Mouse (Mus musculus) intestine, embryonic 14.5 days (tissue): ENCODE measurements around the gene Rph3al. TPM values are rescaled to one million over a fixed set of nuclear protein-coding genes. Genes with fewer than 3 reads are reported as not detected.
A peak's percentile ranks its signal among the peaks of the same experiment; 100 is the strongest.

Experiments
- ATAC-seq: fragments of 200-750 bp; cut with Nextera tagmentation; replicated peaks from 2 replicates; pipeline ENCODE4 v1.8.0; 2017; ENCODE audit warnings: low read depth, moderate number of reproducible peaks, moderate TSS enrichment, moderate library complexity; ENCODE audit not compliant: low FRiP score, low TSS enrichment
- DNase-seq: peaks from one replicate; pipeline ENCODE4 v3.0.0-alpha.2; 2018; ENCODE audit warnings: low spot score
- H3K27ac ChIP-seq: fragments of 300-500 bp; sonication (generic); 2 replicates; pipeline ENCODE4 v1.5.1; 2014; ENCODE audit warnings: low read depth, mild to moderate bottlenecking, control low read depth
- H3K27me3 ChIP-seq: fragments of 300-500 bp; sonication (generic); replicated peaks from 2 replicates; pipeline ENCODE4 v1.6.1; 2014; ENCODE audit warnings: low read length, control low read depth; ENCODE audit not compliant: control insufficient read depth, insufficient read depth
- H3K36me3 ChIP-seq: fragments of 300-500 bp; sonication (generic); 2 replicates; pipeline ENCODE4 v1.6.1; 2014; ENCODE audit warnings: low read length, control low read depth; ENCODE audit not compliant: control insufficient read depth, insufficient read depth
- H3K4me1 ChIP-seq: fragments of 300-500 bp; sonication (generic); replicated peaks from 2 replicates; pipeline ENCODE4 v1.6.1; 2014; ENCODE audit warnings: low read length, control low read depth, mixed read lengths; ENCODE audit not compliant: control insufficient read depth, insufficient read depth
- H3K4me2 ChIP-seq: fragments of 300-500 bp; sonication (generic); 2 replicates; pipeline ENCODE4 v1.6.1; 2014; ENCODE audit warnings: low read length
- H3K4me3 ChIP-seq: fragments of 300-500 bp; sonication (generic); 2 replicates; pipeline ENCODE4 v1.5.1; 2014; ENCODE audit warnings: low read depth, low read length, control low read depth, mixed read lengths
- H3K9ac ChIP-seq: fragments of 300-500 bp; sonication (generic); 2 replicates; pipeline ENCODE4 v1.6.1; 2014; ENCODE audit warnings: mild to moderate bottlenecking, low read length
- H3K9me3 ChIP-seq: fragments of 300-500 bp; sonication (generic); 2 replicates; pipeline ENCODE4 v1.6.1; 2016; ENCODE audit warnings: low read length, control low read depth; ENCODE audit not compliant: control insufficient read depth
- WGBS: fragments of 180-500 bp; shearing (Covaris S2); extraction: QIAGEN DNeasy Blood & Tissue Kit; methylation state at CpG from one replicate; pipeline ENCODE4 v1.1.7; 2014; 5-methylcytosine and 5-hydroxymethylcytosine counted together
- polyA plus RNA-seq: library from polyadenylated mRNA; unstranded; fragments of >200 nt; fragmentation: Nextera tagmentation; extraction: Ambion mirVana; gene quantifications from 2 replicates; pipeline ENCODE4 v1.2.1, GENCODE M21; 2014

Rph3al gene
- polyA plus RNA-seq, 1 experiment from 2014 or later: 21.7 TPM

DNA sequence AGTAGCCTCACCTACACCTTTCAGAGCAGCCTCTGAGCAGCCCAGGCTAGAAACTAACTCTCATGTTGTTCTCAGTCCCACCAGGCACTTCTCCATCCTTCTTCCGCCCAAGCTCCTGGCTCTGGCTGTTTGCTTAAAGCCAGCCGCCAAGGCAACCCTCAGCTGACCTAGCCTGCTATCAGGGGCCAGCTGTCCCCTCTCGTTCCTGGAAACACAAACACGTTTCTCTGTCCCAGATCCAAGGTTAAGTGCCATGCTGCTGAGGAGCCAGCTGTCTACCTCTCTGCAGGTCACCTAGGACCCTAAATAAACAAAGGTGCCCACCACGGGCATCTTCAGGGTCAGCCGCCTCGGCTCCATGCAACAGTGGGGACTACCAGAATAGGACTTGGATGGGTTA is 12.4 kb downstream of the Rph3al start:
- H3K4me1 ChIP-seq: peaks cover 43% of the 10 kb centered on the region
- H3K4me3 ChIP-seq: no peak overlapping the region
- H3K36me3 ChIP-seq: no peaks in the 10 kb centered on the region

DNA sequence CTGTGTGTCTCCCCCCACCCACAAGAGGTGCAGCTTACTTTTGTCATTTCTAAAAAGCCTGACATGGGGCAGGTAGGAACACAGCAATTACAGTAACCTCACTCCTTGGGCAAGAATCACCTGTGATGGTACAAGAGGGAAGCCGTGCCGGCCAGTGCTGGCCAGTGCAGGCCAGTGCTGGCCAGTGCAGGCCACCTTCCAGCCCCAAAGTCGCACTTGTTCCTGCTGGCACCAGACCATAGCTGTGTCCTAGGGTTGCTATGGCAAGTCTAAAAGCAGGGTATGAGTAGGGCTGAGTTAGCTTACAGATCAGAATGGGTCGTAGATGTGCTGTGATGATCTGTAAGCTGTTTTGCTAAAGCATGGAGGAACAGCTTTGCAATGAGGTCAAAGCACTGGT is 15.5 kb downstream of the Rph3al start:
- no peak overlapping the region for H3K4me3 ChIP-seq
- no peak overlapping the region for H3K9ac ChIP-seq
- no peaks in the 10 kb centered on the region for H3K9me3 ChIP-seq
- H3K27ac ChIP-seq: no peak overlapping the region
- no peak overlapping the region for H3K4me2 ChIP-seq
- 81% methylated on average over 4 of the region's 4 CpGs for WGBS
- peaks cover 35% of the 10 kb centered on the region for H3K4me1 ChIP-seq
- no peak for DNase-seq
- H3K27me3 ChIP-seq: no peaks in the 10 kb centered on the region
- no peak for ATAC-seq
- no peaks in the 10 kb centered on the region for H3K36me3 ChIP-seq

More for the DNA sequence above, 12.4 kb downstream of the Rph3al start:
- Histone ChIP-seq H3K27ac (peak overlapping the region; percentile 77), H3K9ac (no peak overlapping the region), H3K27me3 (no peaks in the 10 kb centered on the region), H3K4me2 (peak overlapping the region; percentile 13), H3K9me3 (no peaks in the 10 kb centered on the region)
- ATAC-seq (0 out of 2 replicates have a peak, but pooled peaks have one; percentile 29), DNase-seq (no peak)
- WGBS: 38% methylated on average over 7 of the region's 7 CpGs

DNA sequence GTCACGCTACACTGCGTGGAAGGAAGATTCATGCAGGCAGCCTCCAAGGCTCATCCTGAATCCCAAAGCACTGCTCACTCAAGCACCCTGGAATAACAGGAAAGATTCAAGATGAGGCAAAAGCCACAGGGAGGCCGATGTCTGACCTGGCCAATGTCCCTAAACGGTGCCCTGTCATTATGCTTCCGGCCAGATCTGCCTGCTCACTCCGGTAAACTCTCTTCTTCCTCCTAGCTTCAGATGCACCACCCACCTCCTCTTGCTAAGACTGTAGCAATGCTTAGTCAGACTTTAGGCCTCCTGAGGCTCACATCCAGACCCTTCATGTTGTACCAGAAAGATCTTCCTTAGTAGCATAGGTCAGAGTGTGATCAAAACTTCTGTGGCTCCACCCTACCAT is 19.1 kb downstream of the Rph3al start:
- H3K27ac ChIP-seq: no peak overlapping the region
- 76% methylated on average over 6 of the region's 6 CpGs for WGBS
- H3K9ac ChIP-seq: no peak overlapping the region
- H3K9me3 ChIP-seq: no peaks in the 10 kb centered on the region
- no peak overlapping the region for H3K4me3 ChIP-seq
- ATAC-seq: no peak
- no peaks in the 10 kb centered on the region for H3K36me3 ChIP-seq
- no peak for DNase-seq
- H3K4me1 ChIP-seq: peaks cover 15% of the 10 kb centered on the region
- no peak overlapping the region for H3K4me2 ChIP-seq
- H3K27me3 ChIP-seq: no peaks in the 10 kb centered on the region

DNA sequence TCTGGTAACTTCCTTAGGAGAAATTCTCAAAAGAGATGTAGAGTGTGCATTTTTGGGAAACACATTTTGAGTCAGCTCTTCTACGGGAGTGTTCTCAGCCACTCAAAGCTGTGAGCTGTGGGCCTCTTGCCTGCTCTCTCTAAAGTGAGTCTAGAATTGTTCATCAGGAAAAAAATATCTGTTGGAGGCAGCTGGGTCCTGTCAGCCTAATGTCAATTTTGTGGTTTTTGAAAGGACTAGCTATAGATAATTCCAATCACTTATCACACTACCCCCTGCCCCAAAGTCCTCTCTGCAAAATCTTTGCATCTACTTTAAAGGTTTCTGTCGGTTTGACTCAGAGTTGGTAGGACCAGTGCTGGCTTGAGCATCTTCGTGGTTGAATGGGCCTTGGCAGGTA is 20.9 kb downstream of the Rph3al start:
- Histone ChIP-seq H3K36me3 (no peaks in the 10 kb centered on the region), H3K9me3 (no peaks in the 10 kb centered on the region), H3K27ac (no peak overlapping the region), H3K4me2 (no peak overlapping the region), H3K4me1 (peaks cover 6% of the 10 kb centered on the region; the same call in 1 of the 2 replicates), H3K9ac (no peak overlapping the region), H3K4me3 (no peak overlapping the region), H3K27me3 (no peaks in the 10 kb centered on the region)
- DNase-seq (no peak), ATAC-seq (no peak)
- 77% methylated on average over 3 of the region's 3 CpGs for WGBS

DNA sequence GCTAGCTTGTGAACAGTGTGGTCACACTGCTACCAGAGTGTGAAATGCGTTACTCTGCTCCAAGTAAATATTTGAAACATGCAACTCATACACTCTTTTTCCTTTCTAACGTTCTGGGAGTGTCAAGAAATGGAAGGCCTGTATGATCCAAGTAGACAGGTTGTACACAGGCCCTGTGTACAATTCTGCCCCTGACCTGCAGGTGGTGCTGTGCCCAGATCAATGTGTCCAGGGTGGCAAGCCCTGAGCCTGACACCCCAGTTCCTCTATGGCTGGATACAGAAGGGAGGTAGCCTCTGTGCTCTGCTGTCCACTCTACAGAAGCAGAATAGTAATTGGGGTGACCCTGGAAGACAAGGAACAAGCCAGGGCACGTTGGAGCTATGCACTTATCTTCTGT is 24.3 kb downstream of the Rph3al start:
- H3K4me1 ChIP-seq: peaks cover 5% of the 10 kb centered on the region; the same call in 1 of the 2 replicates
- no peak overlapping the region for H3K4me2 ChIP-seq
- H3K9me3 ChIP-seq: 0 out of 2 replicates have a peak, but pooled peaks cover 6% of the 10 kb centered on the region
- no peaks in the 10 kb centered on the region for H3K27me3 ChIP-seq
- H3K9ac ChIP-seq: no peak overlapping the region
- ATAC-seq: 0 out of 2 replicates have a peak, but pooled peaks have one; percentile 58
- no peak for DNase-seq
- no peaks in the 10 kb centered on the region for H3K36me3 ChIP-seq
- 53% methylated on average over 3 of the region's 3 CpGs for WGBS
- no peak overlapping the region for H3K27ac ChIP-seq
- H3K4me3 ChIP-seq: no peak overlapping the region

DNA sequence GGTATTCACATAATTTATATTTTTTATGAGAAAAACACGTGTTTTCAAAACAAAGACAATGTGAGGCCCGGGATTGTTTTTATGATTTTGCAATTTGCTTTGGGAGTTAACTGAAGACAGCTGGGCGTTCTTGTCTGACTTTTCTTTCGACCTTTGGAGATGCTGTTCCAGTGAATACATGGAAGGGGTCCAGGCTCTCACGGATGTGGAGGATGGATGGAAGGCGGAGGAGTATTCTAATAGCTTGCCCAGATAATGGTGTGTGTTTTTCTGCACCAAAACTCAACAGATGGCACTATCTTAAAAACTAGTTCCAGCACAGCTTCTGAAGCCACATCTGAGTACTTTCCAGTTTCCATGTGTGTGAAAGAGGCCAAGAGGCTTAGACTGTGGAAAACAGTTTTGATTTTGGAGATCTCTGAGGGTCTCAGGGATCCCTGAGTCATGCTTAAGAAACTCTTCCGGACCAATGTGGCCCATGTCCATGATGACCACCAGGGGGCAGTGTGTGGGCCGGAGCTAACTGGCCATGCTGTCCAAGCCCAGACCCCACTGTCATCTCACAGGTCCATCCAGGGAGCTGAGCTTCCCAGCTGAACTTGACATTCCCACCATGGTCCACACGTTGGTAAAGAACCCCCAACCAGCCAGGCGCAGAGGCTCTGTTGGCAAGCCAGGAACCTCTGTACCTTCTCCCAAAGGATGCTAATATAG is 25.1 kb downstream of the Rph3al start:
- Histone ChIP-seq H3K27ac (no peak overlapping the region), H3K36me3 (no peaks in the 10 kb centered on the region), H3K27me3 (no peaks in the 10 kb centered on the region), H3K9me3 (0 out of 2 replicates have a peak, but pooled peaks cover 6% of the 10 kb centered on the region), H3K4me1 (peaks cover 5% of the 10 kb centered on the region; the same call in 1 of the 2 replicates), H3K4me2 (no peak overlapping the region), H3K9ac (no peak overlapping the region), H3K4me3 (no peak overlapping the region)
- DNase-seq: peak; percentile 79
- WGBS: 50% methylated on average over 10 of the region's 10 CpGs
- ATAC-seq: 0 out of 2 replicates have a peak, but pooled peaks have one; percentile 32

DNA sequence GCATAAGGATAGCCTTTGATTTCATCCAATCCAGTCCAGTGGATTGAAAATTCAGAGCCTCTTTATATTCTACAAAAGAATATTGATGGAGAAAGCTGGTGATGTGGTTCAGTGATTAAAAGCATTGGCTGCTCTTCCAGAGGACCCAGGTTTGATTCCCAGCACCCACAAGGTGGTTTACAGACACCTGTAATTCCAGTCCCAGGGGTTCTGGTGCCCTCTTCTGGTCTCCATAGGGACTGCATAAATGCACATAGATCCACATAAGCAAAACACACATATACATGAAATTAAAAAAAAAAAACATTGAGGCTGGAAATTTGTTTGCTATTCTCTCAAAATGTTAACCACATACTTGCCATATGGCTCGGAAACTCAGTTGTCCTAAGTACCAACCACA is 26.3 kb downstream of the Rph3al start:
- Histone ChIP-seq H3K36me3 (no peaks in the 10 kb centered on the region), H3K4me1 (peaks cover 8% of the 10 kb centered on the region; the same call in 1 of the 2 replicates), H3K4me2 (no peak overlapping the region), H3K4me3 (no peak overlapping the region), H3K9ac (no peak overlapping the region), H3K27me3 (no peaks in the 10 kb centered on the region), H3K9me3 (0 out of 2 replicates have a peak, but pooled peaks cover 6% of the 10 kb centered on the region), H3K27ac (no peak overlapping the region)
- DNase-seq (no peak), ATAC-seq (no peak)
- 98% methylated on average over 1 of the region's 1 CpGs for WGBS

DNA sequence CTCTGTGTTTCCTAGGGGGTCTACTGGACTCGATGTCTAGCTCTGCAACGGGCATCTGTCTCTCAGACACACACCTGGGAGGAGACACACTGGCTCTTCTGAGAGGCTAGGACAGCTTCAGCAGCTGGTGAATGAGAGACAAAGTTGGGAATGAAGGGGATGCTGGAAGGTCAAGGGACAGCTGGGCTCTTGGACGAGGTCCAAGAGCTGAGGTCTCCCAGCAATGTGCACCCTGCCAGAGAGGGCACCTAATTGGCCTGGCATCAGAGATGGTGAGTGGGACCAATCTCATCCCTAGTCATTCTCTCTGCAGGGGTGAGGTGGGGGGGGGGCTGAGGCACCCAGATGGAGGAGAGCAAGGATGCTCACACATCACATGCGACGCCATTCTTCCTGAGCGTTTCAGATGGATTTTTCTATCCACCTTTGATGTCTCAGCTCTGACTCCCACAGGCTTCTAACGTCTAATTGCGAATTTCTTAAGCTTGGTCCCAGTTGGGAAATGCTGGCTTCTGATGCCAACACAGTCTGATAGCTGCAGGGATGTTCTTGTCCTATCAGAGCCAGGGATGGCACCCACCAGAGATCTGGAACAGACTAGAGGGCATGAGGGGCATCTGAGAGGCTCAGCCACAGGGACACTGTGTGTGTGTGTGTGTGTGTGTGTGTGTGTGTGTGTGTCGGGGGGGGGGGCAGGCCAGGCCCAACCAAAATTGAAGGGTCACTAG is 28.4 kb downstream of the Rph3al start:
- Histone ChIP-seq H3K9me3 (0 out of 2 replicates have a peak, but pooled peaks cover 6% of the 10 kb centered on the region), H3K27ac (no peak overlapping the region), H3K4me3 (no peak overlapping the region), H3K9ac (no peak overlapping the region), H3K27me3 (no peaks in the 10 kb centered on the region), H3K4me1 (peaks cover 23% of the 10 kb centered on the region), H3K4me2 (no peak overlapping the region), H3K36me3 (peaks cover 4% of the 10 kb centered on the region; the same call in 1 of the 2 replicates)
- WGBS: 87% methylated on average over 9 of the region's 9 CpGs
- no peak for DNase-seq
- no peak for ATAC-seq
